Mouse (Mus musculus) forebrain, embryonic 11.5 days (tissue): ENCODE data around the gene Fgf11. TPM values are rescaled to one million over a fixed set of nuclear protein-coding genes. Genes with fewer than 3 reads are reported as not detected.
A peak's percentile ranks its signal among the peaks of the same experiment; 100 is the strongest.

Experiments used
- ATAC-seq: fragments of 200-750 bp; cut with Nextera tagmentation; replicated peaks from 2 replicates; pipeline ENCODE4 v1.8.0; 2017; ENCODE audit warnings: moderate TSS enrichment; ENCODE audit not compliant: low FRiP score
- DNase-seq: peaks from one replicate; pipeline ENCODE4 v3.0.0-alpha.2; 2017; ENCODE audit warnings: low spot score
- H3K27ac ChIP-seq: fragments of 300-500 bp; sonication (generic); 2 replicates; pipeline ENCODE4 v1.5.1; 2014; ENCODE audit warnings: low read depth, low read length
- H3K27me3 ChIP-seq: fragments of 300-500 bp; sonication (generic); 2 replicates; pipeline ENCODE4 v1.6.1; 2014; ENCODE audit warnings: mild to moderate bottlenecking, low read length, mixed read lengths; ENCODE audit not compliant: control insufficient read depth, insufficient read depth
- H3K36me3 ChIP-seq: fragments of 300-500 bp; sonication (generic); 2 replicates; pipeline ENCODE4 v1.6.1; 2014; ENCODE audit warnings: mild to moderate bottlenecking, low read length, moderate library complexity, mixed read lengths; ENCODE audit not compliant: control insufficient read depth, insufficient read depth
- H3K4me1 ChIP-seq: fragments of 300-500 bp; sonication (generic); replicated peaks from 2 replicates; pipeline ENCODE4 v1.6.1; 2014; ENCODE audit warnings: low read length, mixed read lengths; ENCODE audit not compliant: control insufficient read depth, insufficient read depth
- H3K4me2 ChIP-seq: fragments of 300-500 bp; sonication (generic); 2 replicates; pipeline ENCODE4 v1.6.1; 2014; ENCODE audit warnings: low read depth, mild to moderate bottlenecking, low read length, moderate library complexity, mixed read lengths; ENCODE audit not compliant: severe bottlenecking
- H3K4me3 ChIP-seq: fragments of 300-500 bp; sonication (generic); 2 replicates; pipeline ENCODE4 v1.5.1; 2014; ENCODE audit warnings: low read depth, low read length
- H3K9ac ChIP-seq: fragments of 300-500 bp; sonication (generic); 2 replicates; pipeline ENCODE4 v1.6.1; 2014; ENCODE audit warnings: low read length
- H3K9me3 ChIP-seq: fragments of 300-500 bp; sonication (generic); 2 replicates; pipeline ENCODE4 v1.6.1; 2016; ENCODE audit warnings: low read length, mixed read lengths; ENCODE audit not compliant: control insufficient read depth
- WGBS: fragments of 180-500 bp; shearing (Covaris S2); extraction: QIAGEN DNeasy Blood & Tissue Kit; methylation state at CpG from one replicate; pipeline ENCODE4 v1.1.7; 2014; 5-methylcytosine and 5-hydroxymethylcytosine counted together
- polyA plus RNA-seq: library from polyadenylated mRNA; unstranded; fragments of >200 nt; fragmentation: Nextera tagmentation; extraction: Ambion mirVana; gene quantifications from 2 replicates; pipeline ENCODE4 v1.2.1, GENCODE M21; 2014

Fgf11 gene
- polyA plus RNA-seq, 1 experiment from 2014 or later, result 1.3 TPM

GRCm38 (mm10) chr11:69799394-69800137, 2.1 kb downstream of the Fgf11 start:
- H3K4me2 ChIP-seq, result peak overlapping the region; percentile 87
- no peaks in the 10 kb centered on the region for H3K36me3 ChIP-seq
- peak overlapping the region; percentile 49 for H3K4me3 ChIP-seq
- peak overlapping the region; percentile 73 for H3K9ac ChIP-seq
- WGBS, result 29% methylated on average over 12 of the region's 12 CpGs
- no peaks in the 10 kb centered on the region for H3K9me3 ChIP-seq
- ATAC-seq (no peak), DNase-seq (no peak)
- peaks cover 35% of the 10 kb centered on the region for H3K27me3 ChIP-seq
- peak overlapping the region; percentile 67; the same call in 1 of the 2 replicates for H3K27ac ChIP-seq
- peaks cover 42% of the 10 kb centered on the region for H3K4me1 ChIP-seq

- peaks cover 29% of the 10 kb centered on the region for H3K4me1 ChIP-seq
- H3K27me3 ChIP-seq, result peaks cover 20% of the 10 kb centered on the region
- no peak overlapping the region for H3K4me2 ChIP-seq
- no peak overlapping the region for H3K9ac ChIP-seq
- no peaks in the 10 kb centered on the region for H3K36me3 ChIP-seq
- WGBS, result 79% methylated on average over 7 of the region's 7 CpGs
- H3K27ac ChIP-seq, result no peak overlapping the region
- ATAC-seq (no peak), DNase-seq (no peak)
- no peaks in the 10 kb centered on the region for H3K9me3 ChIP-seq
- H3K4me3 ChIP-seq, result no peak overlapping the region
Observed at GRCm38 (mm10) chr11:69797924-69798323, 3.7 kb downstream of the Fgf11 start.

- Histone ChIP-seq H3K4me1 (peaks cover 16% of the 10 kb centered on the region; the same call in 1 of the 2 replicates), H3K4me2 (peak overlapping the region; percentile 92), H3K27ac (no peak overlapping the region), H3K27me3 (peaks cover 6% of the 10 kb centered on the region), H3K9ac (no peak overlapping the region; the same call in 1 of the 2 replicates), H3K36me3 (no peaks in the 10 kb centered on the region), H3K9me3 (no peaks in the 10 kb centered on the region), H3K4me3 (peak overlapping the region; percentile 42)
- WGBS, result 2% methylated on average over 13 of the region's 13 CpGs
- DNase-seq (no peak), ATAC-seq (no peak)
Observed at GRCm38 (mm10) chr11:69795983-69796435, 5.6 kb downstream of the Fgf11 start.

- DNase-seq, result peak; percentile 94
- Histone ChIP-seq H3K36me3 (no peaks in the 10 kb centered on the region), H3K4me3 (peak within 1 kb of the TSS; percentile 42), H3K4me2 (peak within 1 kb of the TSS; percentile 92), H3K9me3 (no peaks in the 10 kb centered on the region), H3K4me1 (peaks cover 15% of the 10 kb centered on the region; the same call in 1 of the 2 replicates), H3K27ac (no peak within 1 kb of the TSS), H3K9ac (peak within 1 kb of the TSS; percentile 48), H3K27me3 (peaks cover 6% of the 10 kb centered on the region)
- ATAC-seq, result peak; percentile 97
- 2% methylated on average over 52 of the region's 52 CpGs for WGBS
Observed at GRCm38 (mm10) chr11:69795168-69795982, 6.3 kb downstream of the Fgf11 start, which contains the start of gene Chrnb1. TSS of gene Chrnb1 (minus strand) at chr11:69795943.

GRCm38 (mm10) chr11:69793429-69793828, 8.2 kb downstream of the Fgf11 start:
- no peak overlapping the region for H3K4me3 ChIP-seq
- ATAC-seq (no peak), DNase-seq (no peak)
- no peak overlapping the region for H3K27ac ChIP-seq
- H3K4me2 ChIP-seq, result no peak overlapping the region
- WGBS, result 64% methylated on average over 5 of the region's 5 CpGs
- no peaks in the 10 kb centered on the region for H3K36me3 ChIP-seq
- H3K9me3 ChIP-seq, result no peaks in the 10 kb centered on the region
- peaks cover 7% of the 10 kb centered on the region; the same call in 1 of the 2 replicates for H3K4me1 ChIP-seq
- H3K9ac ChIP-seq, result no peak overlapping the region
- H3K27me3 ChIP-seq, result peaks cover 6% of the 10 kb centered on the region

- ATAC-seq (no peak), DNase-seq (no peak)
- WGBS, result 74% methylated on average over 5 of the region's 5 CpGs
- H3K4me2 ChIP-seq, result no peak overlapping the region
- peaks cover 2% of the 10 kb centered on the region for H3K27me3 ChIP-seq
- no peaks in the 10 kb centered on the region for H3K9me3 ChIP-seq
- no peak overlapping the region for H3K27ac ChIP-seq
- no peak overlapping the region for H3K4me3 ChIP-seq
- H3K4me1 ChIP-seq, result peaks cover 7% of the 10 kb centered on the region; the same call in 1 of the 2 replicates
- H3K36me3 ChIP-seq, result no peaks in the 10 kb centered on the region
- H3K9ac ChIP-seq, result no peak overlapping the region
Observed at GRCm38 (mm10) chr11:69791420-69791819, 10.2 kb downstream of the Fgf11 start.

GRCm38 (mm10) chr11:69789431-69789830, 12.2 kb downstream of the Fgf11 start:
- no peaks in the 10 kb centered on the region for H3K4me1 ChIP-seq

GRCm38 (mm10) chr11:69787306-69787705, 14.4 kb downstream of the Fgf11 start:
- no peaks in the 10 kb centered on the region for H3K9me3 ChIP-seq
- H3K4me3 ChIP-seq, result no peak overlapping the region
- no peak overlapping the region for H3K4me2 ChIP-seq
- no peaks in the 10 kb centered on the region for H3K4me1 ChIP-seq
- WGBS, result 91% methylated on average over 5 of the region's 5 CpGs
- H3K27ac ChIP-seq, result no peak overlapping the region
- no peak for DNase-seq
- H3K36me3 ChIP-seq, result no peaks in the 10 kb centered on the region
- H3K27me3 ChIP-seq, result no peaks in the 10 kb centered on the region
- H3K9ac ChIP-seq, result no peak overlapping the region
- no peak for ATAC-seq

More at GRCm38 (mm10) chr11:69789431-69789830, 12.2 kb downstream of the Fgf11 start:
- Histone ChIP-seq H3K27me3 (no peaks in the 10 kb centered on the region), H3K9ac (no peak overlapping the region), H3K4me2 (no peak overlapping the region), H3K4me3 (no peak overlapping the region), H3K9me3 (no peaks in the 10 kb centered on the region), H3K27ac (no peak overlapping the region), H3K36me3 (no peaks in the 10 kb centered on the region)
- 72% methylated on average over 5 of the region's 5 CpGs for WGBS
- no peak for DNase-seq
- no peak for ATAC-seq
